Mouse (Mus musculus) gastrocnemius, adult 2 months (tissue): ENCODE results near the gene Phldb2. TPM values are rescaled to one million over a fixed set of nuclear protein-coding genes. Genes with fewer than 3 reads are reported as not detected.

Experiments
- DNase-seq: peaks from one replicate; pipeline ENCODE4 v3.0.0; 2022
- H3K27ac ChIP-seq: fragments of 200-600 bp; 2 replicates; pipeline ENCODE4 v1.8.1; 2022; ENCODE audit warnings: mild to moderate bottlenecking
- H3K4me3 ChIP-seq: fragments of 200-600 bp; 2 replicates; pipeline ENCODE4 v1.8.1; 2022; ENCODE audit warnings: mild to moderate bottlenecking, moderate library complexity
- CTCF ChIP-seq: fragments of 200-600 bp; IDR thresholded peaks from 2 replicates; pipeline ENCODE4 v1.8.1; 2022; ENCODE audit warnings: antibody characterized with exemption, mild to moderate bottlenecking, moderate library complexity
- intact Hi-C: fragments of 180-260 bp; cut with DNase I; formaldehyde crosslinking; loops from one replicate; pipeline ENCODE4 v1.15.1; 2025
- long read RNA-seq, 2 experiments: library from polyadenylated mRNA; stranded (forward); transcript quantifications; one replicate each; pipeline ENCODE4 v2.0.0; 2021
- total RNA-seq, 2 experiments: library from RNA; stranded (reverse); gene quantifications; 2 replicates each; pipeline ENCODE4 v1.2.3; 2021

Gene Phldb2
- 1 to 10 TPM; 5.2 to 6.8 TPM for total RNA-seq
- long read RNA-seq, experiment 1, full-length matches to known transcripts: 1 of 7 reads
- long read RNA-seq, experiment 1, partial matches to known transcripts: 0 of 7 reads
- long read RNA-seq, experiment 1, other reads (novel, unspliced or antisense): 6 of 7 reads
- long read RNA-seq, experiment 2, partial matches to known transcripts: 0 of 4 reads
- long read RNA-seq, experiment 2, other reads (novel, unspliced or antisense): 4 of 4 reads

DNA sequence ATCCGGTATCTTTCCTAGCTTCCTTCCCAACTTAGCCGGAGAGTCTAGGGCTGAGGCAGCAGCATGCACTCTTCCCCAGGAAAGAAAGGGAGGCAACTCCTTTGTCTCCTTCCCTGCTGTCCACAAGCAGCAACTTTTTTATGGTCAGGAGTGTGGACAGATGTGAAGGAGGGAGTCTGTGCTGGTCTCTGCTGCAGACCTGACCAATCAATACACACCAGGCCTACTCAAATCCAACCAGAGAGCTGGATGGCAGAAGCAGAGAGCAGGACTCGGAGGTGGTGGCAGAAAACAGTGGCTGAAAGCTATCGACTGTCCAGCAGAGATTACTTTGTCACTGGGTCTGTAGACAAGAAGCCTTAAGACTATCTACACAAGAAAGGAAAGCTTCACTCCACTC, at the start of gene Phldb2:
TSS of gene Phldb2 (minus strand) at position 205 of the 400 bp plus-strand sequence.
- Histone ChIP-seq H3K27ac (no peak within 1 kb of the TSS), H3K4me3 (no peak within 1 kb of the TSS)
- no peak for TF ChIP-seq CTCF
- intact Hi-C loops: no loop called here
- DNase-seq: no peak

DNA sequence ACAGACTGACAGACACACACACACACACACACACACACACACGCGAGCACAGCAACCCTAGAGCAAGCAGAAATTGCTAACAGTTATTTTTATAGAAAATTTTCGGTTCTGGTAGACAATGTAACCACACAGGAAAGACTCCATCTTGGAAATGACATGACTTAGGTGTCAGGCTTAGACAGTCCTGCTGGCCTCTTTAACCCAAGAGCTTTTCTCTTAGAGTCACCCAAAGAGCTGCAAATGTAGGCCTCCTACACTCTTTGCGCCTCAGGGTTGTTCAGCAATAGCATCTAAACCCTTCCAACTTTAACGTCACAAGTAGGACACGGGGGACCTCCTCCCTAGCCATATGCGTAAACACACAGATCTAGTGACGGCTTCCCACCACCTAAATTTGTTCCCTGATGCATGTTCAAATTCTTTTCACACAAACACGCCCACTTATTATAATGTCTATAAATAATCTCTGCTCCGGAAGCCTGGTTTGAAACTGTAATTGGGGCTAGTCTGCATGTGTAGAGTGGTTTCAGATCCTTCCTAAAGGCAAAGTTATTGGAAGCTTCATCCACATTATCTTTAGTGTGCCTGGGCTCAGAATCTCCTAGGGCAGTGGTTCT, 48.3 kb upstream of the Phldb2 start:
- intact Hi-C loops: no loop called here
- Histone ChIP-seq H3K4me3 (no peak overlapping the region), H3K27ac (no peak overlapping the region)
- DNase-seq: no peak
- TF ChIP-seq CTCF: no peak

DNA sequence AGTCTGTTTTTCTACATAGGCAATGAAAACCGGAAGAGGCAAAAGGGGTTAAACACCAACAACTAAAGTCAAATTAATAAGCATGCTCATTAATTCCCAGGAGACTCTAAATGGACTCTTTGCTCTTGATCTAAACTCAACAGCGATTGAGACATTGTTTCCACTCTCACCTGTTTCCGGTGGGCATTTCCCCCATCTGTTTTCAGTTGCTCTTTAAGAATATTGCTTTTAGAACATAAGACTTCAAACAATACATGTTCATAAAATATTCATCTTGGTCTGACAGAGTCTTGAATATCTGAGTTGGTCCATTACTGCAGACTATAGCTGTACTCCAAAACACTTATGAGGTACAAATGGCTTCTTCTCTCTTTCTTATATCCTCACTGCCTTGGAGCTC, 47.6 kb upstream of the Phldb2 start:
- Histone ChIP-seq H3K27ac (no peak overlapping the region), H3K4me3 (no peak overlapping the region)
- no peak for TF ChIP-seq CTCF
- DNase-seq: no peak
- intact Hi-C loops: no loop called here

DNA sequence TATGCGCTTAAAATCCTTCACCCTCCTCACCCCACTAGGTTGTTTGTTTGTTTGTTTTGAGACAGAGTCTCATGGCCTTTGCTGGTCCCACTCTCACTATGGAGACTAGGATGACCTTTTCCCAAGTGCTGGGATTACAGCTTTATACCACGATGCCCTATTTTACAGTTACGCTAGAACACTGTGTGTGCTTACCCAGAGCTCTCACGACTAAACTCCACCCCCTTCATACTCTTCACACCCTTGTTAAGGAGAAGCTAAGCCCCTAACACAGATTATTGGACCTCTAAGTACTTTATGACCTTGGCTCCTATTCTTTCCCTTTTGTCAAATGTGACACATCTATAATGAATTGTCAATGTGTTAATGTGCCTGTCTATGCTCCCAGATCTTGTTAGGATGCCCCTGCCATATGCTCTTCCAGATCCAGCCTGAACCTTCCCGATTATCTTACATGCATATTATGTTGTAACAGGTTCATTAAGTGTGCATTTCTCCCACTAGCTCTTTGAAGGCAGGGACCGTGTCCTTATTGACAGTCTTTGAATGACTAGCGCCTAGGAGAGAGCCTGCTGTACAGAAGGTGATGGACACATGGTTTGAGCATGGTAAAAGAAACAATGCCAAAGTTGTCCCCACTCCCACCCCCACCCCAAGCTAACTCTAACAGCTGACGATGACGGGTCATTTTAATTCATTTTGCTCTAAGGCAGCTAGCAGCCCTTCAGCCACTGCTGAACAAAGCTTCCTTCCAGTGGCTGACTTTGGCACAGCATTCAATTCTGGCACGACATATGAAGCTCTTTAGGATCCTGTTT, 46.2 kb upstream of the Phldb2 start:
- no peak overlapping the region for H3K4me3 ChIP-seq
- intact Hi-C loops: no loop called here
- no peak overlapping the region for H3K27ac ChIP-seq
- TF ChIP-seq CTCF: no peak
- no peak for DNase-seq

DNA sequence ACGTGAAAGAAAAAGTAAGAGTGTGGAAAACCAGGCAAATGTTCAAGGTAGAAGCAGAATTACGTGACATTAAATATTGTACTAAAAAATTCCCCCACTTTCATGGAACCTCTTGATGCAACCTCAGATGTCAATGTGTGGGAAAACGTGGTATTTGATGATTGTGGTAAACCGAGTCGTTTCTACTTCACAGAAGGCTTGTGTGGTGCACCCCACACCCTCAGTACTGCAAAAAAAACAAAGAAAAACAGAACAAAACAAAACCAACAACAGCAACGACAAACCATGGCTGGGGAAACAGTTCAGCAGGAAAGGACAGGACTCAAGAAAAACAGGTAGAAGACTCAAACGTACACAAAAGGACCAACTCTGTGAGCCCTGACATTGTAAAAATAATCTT, 44.8 kb upstream of the Phldb2 start:
- no peak for DNase-seq
- no peak overlapping the region for H3K4me3 ChIP-seq
- intact Hi-C loops: no loop called here
- no peak overlapping the region for H3K27ac ChIP-seq
- no peak for TF ChIP-seq CTCF

DNA sequence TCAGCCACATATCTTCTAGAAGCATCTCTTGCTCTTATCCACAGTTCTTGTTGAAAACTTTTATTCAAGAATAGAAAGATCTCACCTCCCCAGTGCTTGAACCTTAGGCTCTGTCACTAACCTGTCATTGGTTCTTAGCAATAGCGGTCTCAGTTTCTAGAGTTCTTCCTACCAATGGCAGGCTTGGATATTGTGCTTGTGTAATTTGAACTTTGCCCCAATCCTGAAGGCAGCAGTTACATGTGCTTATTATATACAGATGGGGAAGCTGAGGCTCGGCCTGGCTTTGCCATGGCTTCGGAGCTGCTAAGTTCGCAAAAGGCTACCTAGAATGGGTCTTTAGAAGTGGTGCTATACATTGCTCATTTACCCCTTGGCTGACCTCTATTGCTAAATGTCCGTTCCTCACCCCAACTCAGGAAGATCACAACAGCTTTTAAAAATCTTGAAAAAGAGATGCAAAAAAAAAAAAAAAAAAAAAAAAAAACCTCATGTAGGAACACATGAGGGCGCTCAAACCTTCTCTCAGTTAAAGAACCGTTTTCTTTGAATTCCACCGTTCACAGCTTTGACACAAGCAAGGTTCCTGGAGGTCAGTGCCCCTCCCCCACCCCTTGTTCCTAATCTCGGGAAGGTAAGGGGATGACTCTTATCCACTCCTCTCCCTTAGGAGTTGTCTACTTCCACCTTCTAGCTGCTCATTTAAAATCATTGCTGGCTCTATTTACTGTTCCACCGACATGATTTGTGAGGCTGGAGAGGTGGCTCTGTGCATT, 37.7 kb upstream of the Phldb2 start:
- DNase-seq: no peak
- TF ChIP-seq CTCF: peak; percentile 39
- Histone ChIP-seq H3K27ac (no peak overlapping the region), H3K4me3 (no peak overlapping the region)
- intact Hi-C loops: loop anchor here (5.0 kb wide), 1 partner anchor 106 kb away; no protein-coding TSS in a partner anchor

DNA sequence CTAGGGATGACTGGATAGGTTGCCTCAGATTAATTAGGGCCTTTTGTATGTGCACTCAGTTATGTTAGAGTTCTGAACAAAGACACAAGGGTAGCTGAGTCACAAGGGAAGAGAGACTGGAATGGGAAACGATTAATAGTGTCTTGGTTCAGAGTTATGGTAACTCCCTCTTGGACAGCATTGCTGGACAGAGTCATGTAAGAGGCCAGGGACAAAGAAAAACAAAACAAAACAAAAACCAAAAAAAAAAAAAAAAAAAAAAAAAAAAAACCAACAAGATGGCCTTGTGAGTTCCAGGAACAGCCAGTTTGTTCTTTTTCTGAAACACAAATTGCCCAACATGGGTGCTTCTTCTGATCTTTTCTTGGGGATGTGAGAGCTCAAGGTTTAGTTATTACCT, 32.8 kb upstream of the Phldb2 start:
- no peak for TF ChIP-seq CTCF
- DNase-seq: no peak
- H3K4me3 ChIP-seq: no peak overlapping the region
- H3K27ac ChIP-seq: no peak overlapping the region
- intact Hi-C loops: no loop called here

DNA sequence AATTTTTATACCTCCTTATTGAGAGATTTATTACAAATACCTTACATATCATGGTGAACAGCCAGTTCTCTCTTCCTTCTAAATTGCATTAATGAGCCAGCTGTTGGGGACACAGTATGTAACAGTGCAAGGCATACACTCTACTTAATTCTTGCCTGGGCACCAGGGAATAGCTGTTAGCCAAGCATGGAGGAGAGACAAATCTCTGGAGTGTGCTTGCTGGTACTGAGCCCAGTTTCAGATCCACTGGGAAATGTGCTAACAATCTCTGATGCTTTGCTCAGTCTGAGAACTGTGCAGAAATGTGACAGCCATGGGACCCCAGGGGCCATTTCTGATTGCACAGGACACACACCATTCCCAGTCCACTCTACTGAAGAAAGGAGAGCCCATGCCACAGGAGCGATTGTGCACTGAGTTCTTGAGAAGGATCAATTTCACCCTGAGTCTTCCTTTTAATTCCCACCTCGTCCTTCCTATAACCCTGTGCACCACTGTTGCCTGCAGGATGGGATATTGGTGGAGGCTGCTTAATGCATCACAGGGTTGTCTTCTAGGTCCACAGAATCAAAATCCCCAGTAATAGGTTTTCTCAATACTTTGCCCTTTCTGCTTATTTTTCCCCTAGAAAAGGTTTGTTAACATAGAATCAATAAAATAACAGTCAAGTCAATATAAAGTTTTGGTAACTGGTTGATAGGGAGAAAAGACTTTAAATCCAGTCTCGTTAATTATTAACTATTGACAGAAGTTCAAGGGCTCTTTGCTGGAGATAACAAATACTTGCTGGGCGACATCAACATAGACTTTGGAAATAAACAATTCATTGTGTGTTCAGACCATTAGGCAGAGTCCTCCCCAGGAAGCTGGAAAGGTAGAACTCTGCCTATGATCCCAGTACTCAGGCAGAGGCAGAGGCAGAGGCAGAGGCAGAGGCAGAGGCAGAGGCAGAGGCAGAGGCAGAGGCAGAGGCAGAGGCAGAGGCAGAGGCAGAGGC, 31.5 kb upstream of the Phldb2 start:
- no peak overlapping the region for H3K4me3 ChIP-seq
- peak; percentile 42 for DNase-seq
- no peak for TF ChIP-seq CTCF
- H3K27ac ChIP-seq: no peak overlapping the region
- intact Hi-C loops: no loop called here

DNA sequence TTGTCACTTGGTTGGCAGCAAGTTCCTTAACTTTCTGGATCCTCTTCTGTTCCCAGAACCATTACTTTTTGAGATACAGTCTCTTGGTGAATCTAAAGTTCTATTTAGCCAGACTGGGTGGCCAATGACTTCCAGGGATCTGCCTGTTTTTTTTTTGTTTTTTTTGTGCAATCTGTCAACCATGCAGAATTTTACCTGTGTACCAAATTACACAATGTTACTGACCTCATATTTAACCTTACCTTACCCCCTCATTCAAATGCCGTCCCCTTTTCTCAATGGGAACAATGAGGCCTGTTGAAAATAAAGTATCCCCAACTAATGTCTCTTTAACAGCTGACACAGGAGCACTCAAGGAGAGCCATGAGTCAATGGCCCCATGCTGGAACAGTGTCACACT, 22.9 kb upstream of the Phldb2 start:
- Histone ChIP-seq H3K4me3 (no peak overlapping the region), H3K27ac (no peak overlapping the region)
- DNase-seq: no peak
- no peak for TF ChIP-seq CTCF
- intact Hi-C loops: no loop called here

DNA sequence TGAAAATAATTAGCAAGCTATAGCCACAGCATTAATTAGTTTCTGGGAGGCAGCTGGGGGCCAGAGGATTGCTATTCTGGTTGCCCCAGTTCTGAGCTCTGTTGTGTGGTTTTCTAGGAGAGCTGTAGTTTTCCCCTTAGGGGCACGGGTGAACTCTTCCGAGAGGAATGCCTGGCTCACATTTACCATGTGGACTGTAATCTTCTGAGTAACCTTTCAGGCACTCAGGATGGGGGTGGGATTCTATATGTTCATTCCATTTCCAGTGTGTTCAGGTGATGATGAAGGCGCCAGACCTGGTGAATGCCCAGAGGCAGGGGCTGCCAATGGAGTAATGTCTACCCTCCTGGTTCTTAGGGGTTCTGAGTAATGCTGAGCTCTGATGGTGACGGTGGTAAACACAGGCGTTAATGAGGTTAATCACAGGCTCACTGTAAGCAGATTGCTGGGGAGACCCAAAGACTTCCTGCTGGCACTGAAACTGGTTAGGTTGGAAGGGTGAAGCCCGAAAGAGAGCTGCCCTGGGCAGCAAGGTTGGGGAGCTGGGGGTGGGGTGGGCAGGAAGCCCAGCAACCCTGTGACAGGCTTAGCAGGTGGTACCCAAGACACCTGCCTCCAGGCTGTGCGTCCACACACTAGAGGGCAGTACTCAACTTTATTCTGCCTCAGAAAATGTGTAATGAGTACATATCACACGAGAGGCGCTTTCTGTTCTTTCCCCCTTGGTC, 20.7 kb upstream of the Phldb2 start:
- TF ChIP-seq CTCF: peak; percentile 34
- H3K4me3 ChIP-seq: no peak overlapping the region
- no peak for DNase-seq
- no peak overlapping the region for H3K27ac ChIP-seq
- intact Hi-C loops: loop anchor here (5.0 kb wide), 1 partner anchor 287 kb away; no protein-coding TSS in a partner anchor

DNA sequence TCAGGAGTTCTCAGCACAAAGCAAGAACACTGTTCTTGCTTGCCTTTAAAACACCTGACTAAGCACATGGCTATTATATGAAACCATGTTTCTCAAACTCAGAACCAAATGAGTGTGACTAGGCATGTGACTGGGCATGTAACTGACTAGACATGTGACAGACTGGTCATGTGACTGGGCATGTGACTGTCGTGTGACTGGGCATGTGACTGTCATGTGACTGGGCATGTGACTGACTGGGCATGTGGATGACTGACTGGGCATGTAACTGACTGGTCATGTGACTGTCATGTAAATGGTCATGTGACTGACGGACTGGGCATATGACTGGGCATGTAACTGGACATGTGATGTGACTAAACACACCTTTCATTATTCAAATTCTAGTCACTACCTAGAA, 16.8 kb upstream of the Phldb2 start:
- Histone ChIP-seq H3K4me3 (no peak overlapping the region), H3K27ac (no peak overlapping the region)
- no peak for TF ChIP-seq CTCF
- DNase-seq: no peak
- intact Hi-C loops: loop anchor here (5.0 kb wide), 1 partner anchor 283 kb away; no protein-coding TSS in a partner anchor
